Mouse (Mus musculus) heart, embryonic 13.5 days (tissue): ENCODE data around the gene Lbr. TPM values are rescaled to one million over a fixed set of nuclear protein-coding genes. Genes with fewer than 3 reads are reported as not detected.

Experiments used
- ATAC-seq: fragments of 200-750 bp; cut with Nextera tagmentation; 2 replicates; pipeline ENCODE4 v1.8.0; 2017; ENCODE audit warnings: moderate TSS enrichment; ENCODE audit not compliant: insufficient number of reproducible peaks, low FRiP score, low TSS enrichment; ENCODE audit errors: extremely low read depth
- H3K27ac ChIP-seq: fragments of 300-500 bp; sonication (generic); replicated peaks from 2 replicates; pipeline ENCODE4 v1.5.1; 2015; ENCODE audit warnings: moderate library complexity, mild to moderate bottlenecking, inconsistent platforms
- H3K27me3 ChIP-seq: fragments of 300-500 bp; sonication (generic); replicated peaks from 2 replicates; pipeline ENCODE4 v1.6.1; 2015; ENCODE audit warnings: mild to moderate bottlenecking, inconsistent platforms
- H3K36me3 ChIP-seq: fragments of 300-500 bp; sonication (generic); 2 replicates; pipeline ENCODE4 v1.6.1; 2015; ENCODE audit warnings: mild to moderate bottlenecking, inconsistent platforms
- H3K4me1 ChIP-seq: fragments of 300-500 bp; sonication (generic); 2 replicates; pipeline ENCODE4 v1.6.1; 2015; ENCODE audit warnings: inconsistent platforms
- H3K4me2 ChIP-seq: fragments of 300-500 bp; sonication (generic); 2 replicates; pipeline ENCODE4 v1.6.1; 2015; ENCODE audit warnings: inconsistent platforms, mild to moderate bottlenecking, moderate library complexity
- H3K4me3 ChIP-seq: fragments of 300-500 bp; sonication (generic); 2 replicates; pipeline ENCODE4 v1.5.1; 2015; ENCODE audit warnings: moderate library complexity, mild to moderate bottlenecking, inconsistent platforms
- H3K9ac ChIP-seq: fragments of 300-500 bp; sonication (generic); 2 replicates; pipeline ENCODE4 v1.6.1; 2015; ENCODE audit warnings: inconsistent platforms, mild to moderate bottlenecking, moderate library complexity
- H3K9me3 ChIP-seq: fragments of 300-500 bp; sonication (generic); 2 replicates; pipeline ENCODE4 v1.6.1; 2016; ENCODE audit warnings: inconsistent platforms
- WGBS: fragments of 180-500 bp; shearing (Covaris S2); methylation state at CpG from one replicate; pipeline ENCODE4 v1.1.7; 2015; ENCODE audit warnings: mixed read lengths; 5-methylcytosine and 5-hydroxymethylcytosine counted together
- polyA plus RNA-seq: library from polyadenylated mRNA; unstranded; fragments of >200 nt; fragmentation: Nextera tagmentation; extraction: Ambion mirVana; gene quantifications from 2 replicates; pipeline ENCODE4 v1.2.1, GENCODE M21; 2015

The Lbr gene
- polyA plus RNA-seq, 1 experiment from 2014 or later, result 62.2 TPM

- WGBS, result 55% methylated on average over 14 of the region's 14 CpGs
- Histone ChIP-seq H3K9me3 (no peaks in the 10 kb centered on the region), H3K27ac (no peak overlapping the region), H3K36me3 (no peaks in the 10 kb centered on the region), H3K4me3 (no peak overlapping the region), H3K4me1 (no peaks in the 10 kb centered on the region), H3K4me2 (no peak overlapping the region), H3K9ac (no peak overlapping the region), H3K27me3 (no peaks in the 10 kb centered on the region)
- ATAC-seq, result no peak
These were observed 73.5 kb downstream of the Lbr start for GRCm38 (mm10) chr1:181769392-181769791.

Other genes starting within 250 kb of the Lbr start
- 14.7 and 14.8 TPM in 2 replicates for gene Enah, start 176.9 kb upstream of the Lbr start, polyA plus RNA-seq